Mouse (Mus musculus) lung, adult 2 months (tissue): ENCODE measurements around the gene Eif2d. TPM values are rescaled to one million over a fixed set of nuclear protein-coding genes. Genes with fewer than 3 reads are reported as not detected.

Experiments
- DNase-seq: peaks from one replicate; pipeline ENCODE4 v3.0.0; 2022
- H3K4me1 ChIP-seq: fragments of 200-500 bp; 2 replicates; pipeline ENCODE4 v1.6.1; 2011; ENCODE audit warnings: low read length; ENCODE audit not compliant: control insufficient read depth, insufficient read depth
- H3K4me3 ChIP-seq: fragments of 200-500 bp; replicated peaks from 2 replicates; pipeline ENCODE3; 2011; ENCODE audit warnings: low read depth, mild to moderate bottlenecking, control low read depth, low read length; ENCODE audit errors: extremely low read depth
- CTCF ChIP-seq: fragments of 200-500 bp; IDR thresholded peaks from 2 replicates; pipeline ENCODE4 v1.5.1; 2011; ENCODE audit warnings: mild to moderate bottlenecking, low read length, control low read depth; ENCODE audit not compliant: insufficient read depth
- POLR2A ChIP-seq: fragments of 200-500 bp; IDR thresholded peaks from 2 replicates; pipeline ENCODE4 v1.6.1; 2011; ENCODE audit warnings: low read depth, mild to moderate bottlenecking, control low read depth, low read length, borderline replicate concordance; ENCODE audit errors: extremely low read depth
- WGBS: fragments of 180-500 bp; shearing (Covaris S2); methylation state at CpG from one replicate; pipeline ENCODE4 v1.1.7; 2018; 5-methylcytosine and 5-hydroxymethylcytosine counted together
- polyA plus RNA-seq: library from polyadenylated mRNA; depleted of rRNA; stranded (reverse); fragments of >200 nt; gene quantifications from 2 replicates; pipeline ENCODE4 v1.2.3, GENCODE M21; 2012; rRNA removed

Gene Eif2d
- polyA plus RNA-seq, 1 experiment, result 31.9 TPM

DNA sequence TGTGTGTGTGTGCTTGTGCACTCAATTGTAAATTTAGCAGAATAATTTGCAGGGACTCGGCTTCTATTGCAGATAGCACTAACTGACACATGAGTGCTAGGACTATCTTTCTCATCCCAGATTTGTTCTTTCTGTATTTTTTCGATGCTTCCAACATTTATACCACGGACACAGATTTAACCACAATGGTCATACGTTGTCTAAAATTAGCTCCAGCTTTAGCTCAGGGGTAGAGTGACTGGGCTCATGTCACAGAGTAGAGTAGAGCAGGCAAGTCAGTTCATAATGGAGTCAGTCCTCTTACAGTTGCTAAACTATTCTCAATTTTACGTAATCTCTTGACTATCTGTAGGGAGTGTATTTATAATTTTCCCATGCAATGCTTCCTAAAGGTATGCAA is 75.7 kb downstream of the Eif2d start:
- 69% methylated on average over 5 of the region's 5 CpGs for WGBS
- DNase-seq, result no peak
- no peak for TF ChIP-seq CTCF
- H3K4me3 ChIP-seq, result no peak overlapping the region
- no peaks in the 10 kb centered on the region for H3K4me1 ChIP-seq

DNA sequence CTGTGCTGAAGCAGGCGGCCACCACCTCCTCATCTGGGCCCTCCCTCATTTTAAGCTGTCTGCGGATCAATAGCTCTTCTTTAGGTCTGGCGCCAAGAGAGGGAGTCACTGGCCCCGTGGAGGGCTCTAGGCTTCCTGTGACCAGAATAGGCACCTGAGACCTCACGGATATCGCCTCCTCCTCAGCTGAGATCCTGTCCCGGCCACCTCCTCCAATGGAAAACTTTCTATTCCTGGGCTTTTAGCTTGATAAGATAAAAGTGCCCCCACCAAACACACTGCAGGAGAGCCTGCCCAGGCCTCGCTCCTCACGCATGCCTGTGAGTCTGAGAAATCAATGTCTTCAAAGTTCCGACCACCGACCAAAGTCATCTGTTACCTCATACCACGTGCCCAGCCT is 80.5 kb downstream of the Eif2d start:
- 67% methylated on average over 12 of the region's 12 CpGs for WGBS
- Histone ChIP-seq H3K4me1 (no peaks in the 10 kb centered on the region; the same call in 1 of the 2 replicates), H3K4me3 (no peak overlapping the region)
- TF ChIP-seq POLR2A (no peak), CTCF (no peak)
- no peak for DNase-seq

DNA sequence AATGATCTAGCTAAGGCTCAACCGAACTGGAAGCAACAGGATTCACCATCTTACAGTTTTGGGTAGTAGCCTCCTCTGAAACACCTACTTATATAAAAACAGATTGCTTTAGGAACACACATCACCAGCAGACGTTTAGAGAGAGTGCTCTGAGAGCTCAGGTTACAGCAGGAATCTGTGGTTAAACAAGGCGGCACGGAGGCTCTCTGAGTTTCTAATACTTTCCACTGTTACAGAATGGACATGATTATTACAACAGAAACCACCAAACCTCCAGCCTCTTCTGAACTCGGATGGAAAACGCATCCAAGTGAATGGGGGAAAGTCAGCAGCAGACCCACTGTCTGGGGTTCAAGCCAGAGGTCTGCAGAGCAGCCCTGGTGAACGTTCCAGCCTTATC is 83.1 kb downstream of the Eif2d start:
- Histone ChIP-seq H3K4me1 (no peaks in the 10 kb centered on the region; the same call in 1 of the 2 replicates), H3K4me3 (no peak overlapping the region)
- no peak for DNase-seq
- WGBS, result 51% methylated on average over 7 of the region's 7 CpGs
- TF ChIP-seq CTCF (no peak), POLR2A (no peak)

Other genes with a start within 250 kb of the Eif2d start
- not detected in 2 replicates for gene Il20, start 241.7 kb upstream of the Eif2d start, polyA plus RNA-seq
- not detected in 2 replicates for gene Il19, start 213.1 kb upstream of the Eif2d start, polyA plus RNA-seq
- 0.08 TPM in 1 of 2 replicates, not detected in the other for gene Il10, start 133.3 kb upstream of the Eif2d start, polyA plus RNA-seq
- gene Mapkapk2, start 55.4 kb upstream of the Eif2d start, polyA plus RNA-seq, result 91.4 and 120 TPM in 2 replicates
- 1.9 and 2.7 TPM in 2 replicates for gene Dyrk3, start 14.8 kb upstream of the Eif2d start, polyA plus RNA-seq
- gene Rassf5, start 92.1 kb downstream of the Eif2d start, polyA plus RNA-seq, result 18.9 and 19.1 TPM in 2 replicates
- gene Ikbke, start 126.4 kb downstream of the Eif2d start, polyA plus RNA-seq, result 9.6 and 15.3 TPM in 2 replicates